Mouse (Mus musculus): ENCODE results near the gene Cdyl2. TPM values are rescaled to one million over a fixed set of nuclear protein-coding genes. Genes with fewer than 3 reads are reported as not detected.
A peak's percentile ranks its signal among the peaks of the same experiment; 100 is the strongest.

Gene Cdyl2
- 9.1 and 9.3 TPM in 2 replicates for polyA plus RNA-seq (2016; fragmentation: Nextera tagmentation; extraction: Ambion mirVana)

GRCm38 (mm10) chr8:116732684-116733647, at the start of gene Cdyl2:
TSS of gene Cdyl2 (minus strand) at chr8:116732991.
- peak within 1 kb of the TSS; percentile 79 for H3K4me3 ChIP-seq
- H3K9ac ChIP-seq: peak within 1 kb of the TSS; percentile 83
- peaks cover 5% of the 10 kb centered on the region; the same call in 1 of the 2 replicates for H3K36me3 ChIP-seq
- peak; percentile 87 for ATAC-seq (ENCODE audit: low FRiP score, low read depth)
- 0 out of 2 replicates have a peak, but pooled peaks cover 5% of the 10 kb centered on the region for H3K27me3 ChIP-seq (replicated peaks)
- WGBS: under 1% methylated on average over 124 of the region's 129 CpGs
- peak within 1 kb of the TSS; percentile 68; the same call in 1 of the 2 replicates for H3K27ac ChIP-seq
- H3K9me3 ChIP-seq: peaks cover 7% of the 10 kb centered on the region
- peaks cover 12% of the 10 kb centered on the region; the same call in 1 of the 2 replicates for H3K4me1 ChIP-seq
- peak within 1 kb of the TSS; percentile 80 for H3K4me2 ChIP-seq (replicated peaks)

- no peaks in the 10 kb centered on the region for H3K27me3 ChIP-seq (replicated peaks)
- H3K9me3 ChIP-seq: no peaks in the 10 kb centered on the region
- no peak overlapping the region for H3K4me2 ChIP-seq (replicated peaks)
- no peaks in the 10 kb centered on the region for H3K36me3 ChIP-seq
- no peak for ATAC-seq (ENCODE audit: low FRiP score, low read depth)
- no peak overlapping the region for H3K4me3 ChIP-seq
- H3K9ac ChIP-seq: no peak overlapping the region
- WGBS: 79% methylated on average over 8 of the region's 8 CpGs
- H3K27ac ChIP-seq: no peak overlapping the region
- no peaks in the 10 kb centered on the region for H3K4me1 ChIP-seq
Observed at GRCm38 (mm10) chr8:116780594-116780993, 47.8 kb upstream of the Cdyl2 start.

- no peak overlapping the region for H3K4me2 ChIP-seq (replicated peaks)
- H3K27ac ChIP-seq: no peak overlapping the region
- no peaks in the 10 kb centered on the region for H3K27me3 ChIP-seq (replicated peaks)
- 94% methylated on average over 5 of the region's 5 CpGs for WGBS
- H3K4me1 ChIP-seq: no peaks in the 10 kb centered on the region
- H3K4me3 ChIP-seq: no peak overlapping the region
- no peaks in the 10 kb centered on the region for H3K36me3 ChIP-seq
- no peak overlapping the region for H3K9ac ChIP-seq
- ATAC-seq (ENCODE audit: low FRiP score, low read depth): no peak
- H3K9me3 ChIP-seq: no peaks in the 10 kb centered on the region
Observed at GRCm38 (mm10) chr8:116774220-116774619, 41.4 kb upstream of the Cdyl2 start.

- H3K4me2 ChIP-seq (replicated peaks): no peak overlapping the region
- H3K27ac ChIP-seq: no peak overlapping the region
- no peak overlapping the region for H3K4me3 ChIP-seq
- H3K9me3 ChIP-seq: no peaks in the 10 kb centered on the region
- H3K9ac ChIP-seq: no peak overlapping the region
- H3K36me3 ChIP-seq: no peaks in the 10 kb centered on the region
- no peaks in the 10 kb centered on the region for H3K27me3 ChIP-seq (replicated peaks)
- 64% methylated on average over 9 of the region's 9 CpGs for WGBS
- no peaks in the 10 kb centered on the region for H3K4me1 ChIP-seq
- no peak for ATAC-seq (ENCODE audit: low FRiP score, low read depth)
Observed at GRCm38 (mm10) chr8:116772727-116773126, 39.9 kb upstream of the Cdyl2 start.

- no peak overlapping the region for H3K27ac ChIP-seq
- no peaks in the 10 kb centered on the region for H3K27me3 ChIP-seq (replicated peaks)
- H3K4me1 ChIP-seq: no peaks in the 10 kb centered on the region
- H3K4me2 ChIP-seq (replicated peaks): no peak overlapping the region
- no peak for ATAC-seq (ENCODE audit: low FRiP score, low read depth)
- H3K9ac ChIP-seq: no peak overlapping the region
- no peak overlapping the region for H3K4me3 ChIP-seq
- no peaks in the 10 kb centered on the region for H3K36me3 ChIP-seq
- 80% methylated on average over 7 of the region's 7 CpGs for WGBS
- H3K9me3 ChIP-seq: no peaks in the 10 kb centered on the region
Observed at GRCm38 (mm10) chr8:116771797-116772343, 39.1 kb upstream of the Cdyl2 start.

- Histone ChIP-seq H3K4me2 (replicated peaks) (no peak overlapping the region), H3K4me1 (no peaks in the 10 kb centered on the region), H3K4me3 (no peak overlapping the region), H3K9ac (no peak overlapping the region), H3K36me3 (no peaks in the 10 kb centered on the region), H3K9me3 (no peaks in the 10 kb centered on the region), H3K27me3 (replicated peaks) (no peaks in the 10 kb centered on the region), H3K27ac (no peak overlapping the region)
- no peak for ATAC-seq (ENCODE audit: low FRiP score, low read depth)
- WGBS: 84% methylated on average over 12 of the region's 12 CpGs
Observed at GRCm38 (mm10) chr8:116770756-116771155, 38.0 kb upstream of the Cdyl2 start.

- no peak overlapping the region for H3K4me3 ChIP-seq
- WGBS: 77% methylated on average over 3 of the region's 3 CpGs
- no peak for ATAC-seq (ENCODE audit: low FRiP score, low read depth)
- no peak overlapping the region for H3K27ac ChIP-seq
- no peaks in the 10 kb centered on the region for H3K36me3 ChIP-seq
- no peaks in the 10 kb centered on the region for H3K9me3 ChIP-seq
- H3K9ac ChIP-seq: no peak overlapping the region
- no peak overlapping the region for H3K4me2 ChIP-seq (replicated peaks)
- H3K4me1 ChIP-seq: no peaks in the 10 kb centered on the region
- no peaks in the 10 kb centered on the region for H3K27me3 ChIP-seq (replicated peaks)
Observed at GRCm38 (mm10) chr8:116756174-116756573, 23.4 kb upstream of the Cdyl2 start.

GRCm38 (mm10) chr8:116755557-116755956, 22.8 kb upstream of the Cdyl2 start:
- H3K27ac ChIP-seq: no peak overlapping the region
- no peak overlapping the region for H3K4me3 ChIP-seq
- WGBS: 6% methylated on average over 4 of the region's 4 CpGs
- no peak for ATAC-seq (ENCODE audit: low FRiP score, low read depth)
- H3K9me3 ChIP-seq: no peaks in the 10 kb centered on the region
- H3K36me3 ChIP-seq: no peaks in the 10 kb centered on the region
- H3K4me2 ChIP-seq (replicated peaks): no peak overlapping the region
- H3K9ac ChIP-seq: no peak overlapping the region
- no peaks in the 10 kb centered on the region for H3K27me3 ChIP-seq (replicated peaks)
- no peaks in the 10 kb centered on the region for H3K4me1 ChIP-seq

GRCm38 (mm10) chr8:116740726-116741125, 7.9 kb upstream of the Cdyl2 start:
- Histone ChIP-seq H3K27ac (no peak overlapping the region), H3K4me2 (replicated peaks) (no peak overlapping the region), H3K4me1 (no peaks in the 10 kb centered on the region), H3K9ac (no peak overlapping the region), H3K27me3 (replicated peaks) (no peaks in the 10 kb centered on the region), H3K4me3 (no peak overlapping the region), H3K36me3 (no peaks in the 10 kb centered on the region), H3K9me3 (no peaks in the 10 kb centered on the region)
- ATAC-seq (ENCODE audit: low FRiP score, low read depth): no peak
- WGBS: 86% methylated on average over 1 of the region's 1 CpGs

GRCm38 (mm10) chr8:116735306-116735705, 2.5 kb upstream of the Cdyl2 start:
- no peak for ATAC-seq (ENCODE audit: low FRiP score, low read depth)
- Histone ChIP-seq H3K36me3 (no peaks in the 10 kb centered on the region), H3K9me3 (no peaks in the 10 kb centered on the region), H3K27me3 (replicated peaks) (0 out of 2 replicates have a peak, but pooled peaks cover 5% of the 10 kb centered on the region), H3K4me3 (no peak overlapping the region), H3K9ac (no peak overlapping the region), H3K27ac (no peak overlapping the region), H3K4me1 (peaks cover 12% of the 10 kb centered on the region; the same call in 1 of the 2 replicates), H3K4me2 (replicated peaks) (no peak overlapping the region)
- 66% methylated on average over 5 of the region's 5 CpGs for WGBS

GRCm38 (mm10) chr8:116734176-116734575, 1.4 kb upstream of the Cdyl2 start:
- no peak overlapping the region for H3K9ac ChIP-seq
- 62% methylated on average over 9 of the region's 9 CpGs for WGBS
- no peak overlapping the region for H3K4me3 ChIP-seq
- no peak overlapping the region for H3K4me2 ChIP-seq (replicated peaks)
- H3K36me3 ChIP-seq: no peaks in the 10 kb centered on the region
- H3K4me1 ChIP-seq: peaks cover 12% of the 10 kb centered on the region; the same call in 1 of the 2 replicates
- H3K9me3 ChIP-seq: peaks cover 1% of the 10 kb centered on the region; the same call in 1 of the 2 replicates
- H3K27me3 ChIP-seq (replicated peaks): 0 out of 2 replicates have a peak, but pooled peaks cover 5% of the 10 kb centered on the region
- no peak overlapping the region for H3K27ac ChIP-seq
- ATAC-seq (ENCODE audit: low FRiP score, low read depth): no peak

- Histone ChIP-seq H3K9ac (peak overlapping the region; percentile 83), H3K9me3 (peaks cover 7% of the 10 kb centered on the region), H3K27ac (0 out of 2 replicates have a peak overlapping the region, but pooled peaks have one; percentile 68), H3K4me1 (peaks cover 12% of the 10 kb centered on the region; the same call in 1 of the 2 replicates), H3K36me3 (peaks cover 5% of the 10 kb centered on the region; the same call in 1 of the 2 replicates), H3K27me3 (replicated peaks) (0 out of 2 replicates have a peak, but pooled peaks cover 5% of the 10 kb centered on the region), H3K4me3 (peak overlapping the region; percentile 79), H3K4me2 (replicated peaks) (peak overlapping the region; percentile 80)
- ATAC-seq (ENCODE audit: low FRiP score, low read depth): no peak
- WGBS: 24% methylated on average over 3 of the region's 3 CpGs
Observed at GRCm38 (mm10) chr8:116733648-116734014, 840 bp upstream of the Cdyl2 start.

All from neural tube, embryonic 12.5 days (tissue).